Mouse (Mus musculus): ENCODE data around the gene Dlk1.

DNA sequence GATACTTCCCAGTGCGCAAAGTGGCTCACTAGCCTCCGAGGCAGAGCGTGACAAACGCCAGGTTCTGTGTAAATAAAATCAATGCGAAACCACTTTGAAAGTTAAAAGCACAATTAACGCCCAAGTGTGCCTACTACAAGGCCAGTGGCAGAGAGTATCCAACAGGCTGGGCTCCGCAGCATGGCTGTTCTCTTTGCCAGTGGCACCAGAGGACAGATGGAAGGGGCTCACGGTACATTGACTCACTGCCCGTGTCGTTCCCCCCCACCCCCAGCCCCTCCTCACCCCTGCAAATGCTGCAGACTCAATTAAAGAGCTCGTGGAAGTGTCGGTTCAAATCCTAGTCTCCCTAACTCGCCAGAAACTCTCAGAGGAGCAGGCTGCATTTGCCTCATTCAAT lies 10.5 kb upstream of the Dlk1 start:
- TF ChIP-seq CTCF (IDR thresholded peaks at IDR 0.05; ENCODE audit: low read depth, low read length) = no peak
- TF ChIP-seq POLR2A (IDR thresholded peaks at IDR 0.05; ENCODE audit: extremely low read depth, insufficient read depth, low read length) = no peak

All from liver, adult 2 months (tissue).